Mouse (Mus musculus) liver, embryonic 14.5 days (tissue): Measurements from ENCODE around the gene Uhrf1bp1l. TPM values are rescaled to one million over a fixed set of nuclear protein-coding genes. Genes with fewer than 3 reads are reported as not detected.
A peak's percentile ranks its signal among the peaks of the same experiment; 100 is the strongest.
"Not testable (repeated sequence)": the region's sequence is repeated elsewhere in the genome, so short reads cannot be mapped to it uniquely, and the experiment has no call there.

Experiments used
- ATAC-seq: fragments of 200-750 bp; cut with Nextera tagmentation; 2 replicates; pipeline ENCODE4 v1.8.0; 2017; ENCODE audit warnings: moderate number of reproducible peaks, mild to moderate bottlenecking, moderate library complexity; ENCODE audit not compliant: insufficient read depth
- DNase-seq, 3 experiments: peaks; one replicate each; pipeline ENCODE4 v3.0.0-alpha.2; 2012 to 2013; ENCODE audit warnings: low read depth in 3 of 3, low spot score in 3 of 3
- H3K27ac ChIP-seq: fragments of 300-500 bp; sonication (generic); 2 replicates; pipeline ENCODE4 v1.5.1; 2014; ENCODE audit warnings: moderate library complexity, mild to moderate bottlenecking, control low read depth, inconsistent platforms
- H3K27me3 ChIP-seq: fragments of 300-500 bp; sonication (generic); 2 replicates; pipeline ENCODE4 v1.6.1; 2014; ENCODE audit warnings: mild to moderate bottlenecking, low read length, moderate library complexity; ENCODE audit not compliant: control insufficient read depth, insufficient read depth
- H3K36me3 ChIP-seq: fragments of 300-500 bp; sonication (generic); replicated peaks from 2 replicates; pipeline ENCODE4 v1.6.1; 2014; ENCODE audit warnings: low read depth; ENCODE audit not compliant: control insufficient read depth, insufficient read depth
- H3K4me1 ChIP-seq, 2 experiments: fragments of 200-500 bp in 1 of 2; fragments of 300-500 bp in 1 of 2; sonication (generic) in 1 of 2; replicated peaks; 2 replicates each; pipeline ENCODE4 v1.6.1; 2012 to 2014; ENCODE audit warnings: antibody characterized with exemption in 1 of 2, inconsistent platforms in 1 of 2, low read length in 1 of 2; ENCODE audit not compliant: control insufficient read depth in 2 of 2, insufficient read depth in 2 of 2
- H3K4me2 ChIP-seq: fragments of 300-500 bp; sonication (generic); 2 replicates; pipeline ENCODE4 v1.6.1; 2014; ENCODE audit warnings: low read depth, mild to moderate bottlenecking, control low read depth, moderate library complexity
- H3K4me3 ChIP-seq, 2 experiments: fragments of 200-500 bp in 1 of 2; fragments of 300-500 bp in 1 of 2; sonication (generic) in 1 of 2; 2 replicates each; pipeline ENCODE4 v1.5.1; 2012 to 2014; ENCODE audit warnings: low read depth in 2 of 2, low read length in 2 of 2, mild to moderate bottlenecking in 2 of 2, control low read depth in 1 of 2, inconsistent platforms in 1 of 2, moderate library complexity in 1 of 2; ENCODE audit not compliant: insufficient read depth in 1 of 2
- H3K9ac ChIP-seq: fragments of 300-500 bp; sonication (generic); replicated peaks from 2 replicates; pipeline ENCODE4 v1.6.1; 2014; ENCODE audit warnings: mild to moderate bottlenecking, control low read depth, moderate library complexity
- H3K9me3 ChIP-seq: fragments of 300-500 bp; sonication (generic); 2 replicates; pipeline ENCODE4 v1.6.1; 2016; ENCODE audit warnings: low read length, mixed read lengths; ENCODE audit not compliant: control insufficient read depth
- CTCF ChIP-seq: IDR thresholded peaks from 2 replicates; pipeline ENCODE4 v1.5.1; 2016; ENCODE audit warnings: antibody characterized with exemption, low read depth, control low read depth
- EP300 ChIP-seq: IDR thresholded peaks from 2 replicates; pipeline ENCODE4 v1.6.1; 2016; ENCODE audit warnings: antibody characterized with exemption, low read depth
- WGBS: fragments of 180-500 bp; shearing (Covaris S2); extraction: QIAGEN DNeasy Blood & Tissue Kit; methylation state at CpG from one replicate; pipeline ENCODE4 v1.1.7; 2014; ENCODE audit not compliant: insufficient replicate concordance; 5-methylcytosine and 5-hydroxymethylcytosine counted together
- polyA plus RNA-seq, 2 experiments: library from polyadenylated mRNA; depleted of rRNA in 1 of 2; stranded (reverse) in 1 of 2; unstranded in 1 of 2; fragments of >200 nt; fragmentation: Nextera tagmentation in 1 of 2; extraction: Ambion mirVana in 1 of 2; gene quantifications; 2 replicates each; pipeline versions ENCODE4 v1.2.1 to v1.2.3; 2012 to 2014

Gene Uhrf1bp1l
- polyA plus RNA-seq (2012; rRNA removed) (5.7 and 9.6 TPM in 2 replicates), polyA plus RNA-seq (2014; fragmentation: Nextera tagmentation; extraction: Ambion mirVana) (9.4 and 9.6 TPM in 2 replicates)

DNA sequence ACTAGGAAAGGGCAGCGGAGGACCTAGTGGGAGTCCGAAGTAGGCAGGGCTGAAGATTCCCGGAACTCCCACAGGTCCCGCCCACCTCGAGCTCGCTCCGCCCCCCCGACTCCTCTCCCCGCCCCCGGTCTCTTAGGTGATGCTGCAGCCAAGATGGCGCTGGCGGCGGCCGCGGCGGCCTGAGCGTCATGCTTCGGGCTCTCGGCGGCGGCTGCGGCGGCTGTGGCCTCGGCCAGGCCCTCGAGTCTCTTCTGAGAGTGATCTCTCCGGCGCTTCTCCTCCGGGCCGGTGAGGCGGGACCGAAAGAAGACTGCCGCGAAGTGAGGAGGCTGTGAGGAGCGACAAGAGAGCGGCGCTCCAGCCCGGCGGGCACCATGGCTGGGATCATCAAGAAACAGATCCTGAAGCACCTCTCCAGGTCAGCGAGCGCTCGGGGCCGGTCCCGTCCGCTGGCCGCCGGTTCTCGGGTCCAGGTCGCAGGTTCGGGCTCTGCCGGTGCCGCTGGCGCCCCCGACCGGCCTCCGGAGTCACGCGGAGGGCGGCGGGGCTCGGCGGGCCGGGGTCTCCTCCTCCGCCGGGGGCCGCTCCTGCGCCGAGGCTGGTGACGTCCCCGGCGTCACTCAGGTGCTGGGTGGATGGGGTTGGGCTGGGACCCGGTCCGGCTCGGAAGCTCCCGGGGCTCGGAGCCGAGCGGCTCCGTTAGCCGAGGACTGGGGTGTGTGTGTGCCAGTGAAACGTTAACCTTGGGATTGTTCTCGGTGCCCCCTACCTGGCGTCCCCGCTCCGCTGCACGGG, at the start of gene Uhrf1bp1l:
Gene Uhrf1bp1l, plus strand, starts transcription at position 121 of the 795 bp plus-strand sequence.
- Histone ChIP-seq H3K4me2 (peak within 1 kb of the TSS; percentile 85), H3K27me3 (no peaks in the 10 kb centered on the region), H3K9ac (peak within 1 kb of the TSS; percentile 94), H3K9me3 (no peaks in the 10 kb centered on the region), H3K4me1 (peaks cover 5 to 12% of the 10 kb centered on the region in 2 experiments), H3K4me3 (peak within 1 kb of the TSS; percentile 79 to 99), H3K27ac (peak within 1 kb of the TSS; percentile 50), H3K36me3 (no peaks in the 10 kb centered on the region)
- peak; percentile 80 to 84 (median 80) for DNase-seq
- peak; percentile 94 for ATAC-seq
- WGBS: under 1% methylated on average over 80 of the region's 85 CpGs
- no peak for TF ChIP-seq CTCF

DNA sequence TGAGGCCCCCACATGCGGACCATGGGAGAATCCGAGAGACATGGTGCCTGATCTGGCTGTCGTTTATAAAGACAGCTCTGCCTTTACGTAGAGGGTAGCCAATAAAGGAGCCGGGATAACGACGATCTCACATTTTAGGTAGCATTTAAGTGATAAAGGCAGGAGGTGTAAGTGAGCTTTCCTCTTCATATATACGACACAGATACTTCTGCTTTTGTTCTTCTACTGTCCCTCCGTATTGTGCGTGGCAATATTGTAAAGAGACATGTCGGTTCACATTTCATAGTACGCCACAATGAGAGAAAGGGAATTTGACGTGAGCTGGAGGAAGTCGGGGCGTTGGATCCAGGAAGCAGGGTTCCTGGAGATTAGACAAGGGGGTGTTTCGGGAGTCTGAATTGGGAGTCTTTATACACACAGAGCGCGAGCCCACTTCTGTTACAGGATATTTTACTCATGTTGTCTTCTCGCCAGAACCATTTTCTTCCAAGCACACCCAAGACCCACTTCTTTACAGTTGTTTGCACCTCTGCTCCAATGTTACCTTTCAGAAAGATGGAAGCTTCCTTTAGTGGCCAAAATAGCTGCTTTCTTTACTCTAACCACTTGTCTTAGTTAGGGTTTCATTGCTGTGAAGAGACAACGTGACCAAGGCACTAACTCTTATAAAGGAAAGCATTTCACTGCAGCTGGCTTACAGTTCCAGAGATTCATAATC, 49.4 kb upstream of the Uhrf1bp1l start:
- Histone ChIP-seq H3K9ac (no peak overlapping the region), H3K4me3 (no peak overlapping the region), H3K9me3 (no peaks in the 10 kb centered on the region), H3K27me3 (no peaks in the 10 kb centered on the region), H3K27ac (no peak overlapping the region), H3K4me1 (peaks cover 0 to under 1% of the 10 kb centered on the region in 2 experiments; a peak in 2 of 4 replicates), H3K4me2 (peak overlapping the region; percentile 33), H3K36me3 (no peaks in the 10 kb centered on the region)
- DNase-seq (no peak), ATAC-seq (no peak)
- WGBS: 25% methylated on average over 20 of the region's 20 CpGs
- TF ChIP-seq CTCF: no peak
- no peak for TF ChIP-seq EP300

DNA sequence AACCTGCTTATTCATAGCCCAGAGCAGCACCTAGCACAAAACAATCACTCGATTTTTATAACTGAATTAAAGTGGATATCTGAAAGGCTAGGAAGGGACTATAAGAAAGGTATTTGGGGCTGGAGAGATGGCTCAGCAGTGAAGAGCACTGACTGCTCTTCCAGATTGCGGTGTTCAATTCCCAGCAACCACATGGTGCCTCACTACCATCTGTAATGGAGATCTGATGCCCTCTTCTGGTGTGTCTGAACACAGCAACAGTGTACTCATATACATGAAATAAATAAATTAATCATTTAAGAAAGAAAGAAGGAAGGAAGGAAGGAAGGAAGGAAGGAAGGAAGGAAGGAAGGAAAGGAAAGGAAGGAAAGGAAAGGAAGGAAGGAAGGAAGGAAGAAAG, 48.5 kb upstream of the Uhrf1bp1l start:
- not testable (repeated sequence) for H3K9ac ChIP-seq, ATAC-seq, H3K4me1 ChIP-seq, H3K4me3 ChIP-seq, DNase-seq, H3K27ac ChIP-seq, H3K9me3 ChIP-seq, H3K4me2 ChIP-seq, H3K27me3 ChIP-seq, H3K36me3 ChIP-seq
- TF ChIP-seq CTCF: peak; percentile 30
- WGBS: 51% methylated on average over 2 of the region's 2 CpGs

DNA sequence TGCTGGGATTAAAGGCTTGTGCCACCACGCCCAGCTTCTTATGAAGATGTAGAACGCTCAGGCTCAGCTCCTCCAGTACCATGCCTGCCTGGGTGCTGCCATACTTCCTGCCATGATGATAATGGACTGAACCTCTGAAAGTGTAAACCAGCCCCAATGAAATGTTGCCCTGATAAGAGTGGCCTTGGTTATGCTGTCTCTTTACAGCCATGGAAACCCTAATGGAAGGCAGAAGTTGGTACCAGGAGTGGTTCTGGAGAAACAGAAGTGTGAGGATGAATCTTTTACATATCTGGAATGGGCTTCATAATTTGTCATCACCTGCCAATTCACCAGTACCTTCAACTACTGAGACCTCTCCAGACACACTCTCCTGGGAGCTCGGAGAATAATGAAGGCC, 46.8 kb upstream of the Uhrf1bp1l start:
- no peak overlapping the region for H3K27ac ChIP-seq
- no peak for ATAC-seq
- TF ChIP-seq EP300: no peak
- no peak for TF ChIP-seq CTCF
- H3K27me3 ChIP-seq: no peaks in the 10 kb centered on the region
- no peak overlapping the region for H3K9ac ChIP-seq
- H3K36me3 ChIP-seq: no peaks in the 10 kb centered on the region
- DNase-seq: no peak
- H3K4me1 ChIP-seq: no peaks in the 10 kb centered on the region
- no peak overlapping the region for H3K4me3 ChIP-seq
- H3K9me3 ChIP-seq: no peaks in the 10 kb centered on the region
- WGBS: 72% methylated on average over 3 of the region's 3 CpGs
- no peak overlapping the region for H3K4me2 ChIP-seq

DNA sequence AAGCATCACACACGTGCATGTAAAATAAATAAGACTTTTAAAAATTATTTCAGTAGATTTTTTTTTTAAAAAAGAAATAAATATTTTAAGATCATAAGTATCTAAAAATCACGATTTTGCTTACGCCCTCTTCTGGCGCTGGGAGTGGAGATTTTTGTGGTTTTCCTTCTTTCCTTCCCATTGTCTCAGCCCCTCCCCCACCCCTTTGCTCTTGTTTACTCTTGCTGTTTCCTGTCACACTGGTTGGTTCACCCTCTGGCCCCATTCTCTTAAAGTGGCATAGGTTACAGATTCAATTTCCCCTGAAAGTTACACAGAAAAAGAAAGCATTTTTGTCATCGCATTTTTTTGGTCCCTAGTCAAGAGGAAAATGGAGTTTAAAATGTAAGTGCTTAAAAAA, 41.7 kb upstream of the Uhrf1bp1l start:
- 23% methylated on average over 5 of the region's 5 CpGs for WGBS
- Histone ChIP-seq H3K36me3 (no peaks in the 10 kb centered on the region), H3K4me1 (no peaks in the 10 kb centered on the region), H3K4me2 (no peak overlapping the region), H3K27me3 (no peaks in the 10 kb centered on the region), H3K9me3 (no peaks in the 10 kb centered on the region), H3K27ac (no peak overlapping the region), H3K4me3 (no peak overlapping the region), H3K9ac (no peak overlapping the region)
- ATAC-seq (no peak), DNase-seq (no peak)
- TF ChIP-seq CTCF (no peak), EP300 (no peak)
